Mouse (Mus musculus) midbrain, embryonic 11.5 days (tissue): ENCODE measurements around the gene Tmem204. TPM values are rescaled to one million over a fixed set of nuclear protein-coding genes. Genes with fewer than 3 reads are reported as not detected.

Source experiments
- ATAC-seq: fragments of 200-750 bp; cut with Nextera tagmentation; 2 replicates; pipeline ENCODE4 v1.8.0; 2017; ENCODE audit warnings: moderate TSS enrichment, moderate library complexity; ENCODE audit not compliant: low FRiP score
- DNase-seq: peaks from one replicate; pipeline ENCODE4 v3.0.0; 2015; ENCODE audit warnings: low spot score; ENCODE audit errors: missing footprints
- H3K27ac ChIP-seq: fragments of 300-500 bp; sonication (generic); 2 replicates; pipeline ENCODE4 v1.5.1; 2014; ENCODE audit warnings: low read depth, low read length
- H3K27me3 ChIP-seq: fragments of 300-500 bp; sonication (generic); 2 replicates; pipeline ENCODE4 v1.6.1; 2014; ENCODE audit warnings: mild to moderate bottlenecking, low read length, moderate library complexity, mixed read lengths; ENCODE audit not compliant: control insufficient read depth, insufficient read depth
- H3K36me3 ChIP-seq: fragments of 300-500 bp; sonication (generic); 2 replicates; pipeline ENCODE4 v1.6.1; 2014; ENCODE audit warnings: mild to moderate bottlenecking, low read length, moderate library complexity, mixed read lengths; ENCODE audit not compliant: control insufficient read depth, insufficient read depth
- H3K4me1 ChIP-seq: fragments of 300-500 bp; sonication (generic); 2 replicates; pipeline ENCODE4 v1.6.1; 2014; ENCODE audit warnings: low read length; ENCODE audit not compliant: control insufficient read depth, insufficient read depth
- H3K4me2 ChIP-seq: fragments of 300-500 bp; sonication (generic); 2 replicates; pipeline ENCODE4 v1.6.1; 2014; ENCODE audit warnings: mild to moderate bottlenecking, moderate library complexity
- H3K4me3 ChIP-seq: fragments of 300-500 bp; sonication (generic); 2 replicates; pipeline ENCODE4 v1.5.1; 2014; ENCODE audit warnings: low read depth, low read length
- H3K9ac ChIP-seq: fragments of 300-500 bp; sonication (generic); 2 replicates; pipeline ENCODE4 v1.6.1; 2014; ENCODE audit warnings: low read length
- H3K9me3 ChIP-seq: fragments of 300-500 bp; sonication (generic); 2 replicates; pipeline ENCODE4 v1.6.1; 2016; ENCODE audit warnings: low read length; ENCODE audit not compliant: control insufficient read depth
- WGBS: fragments of 180-500 bp; shearing (Covaris S2); extraction: QIAGEN DNeasy Blood & Tissue Kit; methylation state at CpG from one replicate; pipeline ENCODE4 v1.1.7; 2014; 5-methylcytosine and 5-hydroxymethylcytosine counted together
- polyA plus RNA-seq: library from polyadenylated mRNA; unstranded; fragments of >200 nt; fragmentation: Nextera tagmentation; extraction: Ambion mirVana; gene quantifications from 2 replicates; pipeline ENCODE4 v1.2.1, GENCODE M21; 2014

The Tmem204 gene
- polyA plus RNA-seq, 1 experiment from 2014 or later = 10.4 TPM

GRCm38 (mm10) chr17:25057041-25057440 lies 26.4 kb downstream of the Tmem204 start:
- WGBS = 91% methylated on average over 6 of the region's 6 CpGs
- Histone ChIP-seq H3K27me3 (no peaks in the 10 kb centered on the region), H3K4me2 (no peak overlapping the region), H3K9me3 (no peaks in the 10 kb centered on the region), H3K4me3 (no peak overlapping the region), H3K4me1 (no peaks in the 10 kb centered on the region), H3K9ac (no peak overlapping the region), H3K36me3 (peaks cover 2% of the 10 kb centered on the region; the same call in 1 of the 2 replicates), H3K27ac (no peak overlapping the region)
- DNase-seq = no peak
- no peak for ATAC-seq

DNA sequence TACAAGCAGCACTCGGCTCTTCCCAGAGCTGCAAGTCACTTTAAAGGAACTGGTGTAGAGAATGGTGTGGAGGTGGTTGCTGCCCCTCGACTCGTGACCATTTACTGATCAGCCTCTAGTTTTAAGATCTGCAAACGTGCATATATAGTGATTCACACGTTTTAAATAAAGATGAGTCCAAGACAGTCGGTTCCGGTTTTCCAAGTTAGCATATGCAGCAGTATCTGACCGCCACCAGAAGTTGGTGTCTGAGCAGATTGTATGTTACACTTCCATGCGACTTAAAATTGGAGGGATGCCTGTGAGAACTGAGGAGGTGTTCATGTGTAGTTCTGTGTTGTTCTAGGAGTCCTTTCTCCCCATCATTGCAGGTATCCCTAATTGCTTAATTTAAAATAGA lies 30.1 kb downstream of the Tmem204 start:
- 85% methylated on average over 9 of the region's 9 CpGs for WGBS
- DNase-seq (no peak), ATAC-seq (no peak)
- no peak overlapping the region for H3K4me2 ChIP-seq
- peaks cover 5% of the 10 kb centered on the region; the same call in 1 of the 2 replicates for H3K36me3 ChIP-seq
- H3K27me3 ChIP-seq = no peaks in the 10 kb centered on the region
- no peaks in the 10 kb centered on the region for H3K4me1 ChIP-seq
- H3K27ac ChIP-seq = no peak overlapping the region
- H3K4me3 ChIP-seq = no peak overlapping the region
- no peaks in the 10 kb centered on the region for H3K9me3 ChIP-seq
- H3K9ac ChIP-seq = no peak overlapping the region

DNA sequence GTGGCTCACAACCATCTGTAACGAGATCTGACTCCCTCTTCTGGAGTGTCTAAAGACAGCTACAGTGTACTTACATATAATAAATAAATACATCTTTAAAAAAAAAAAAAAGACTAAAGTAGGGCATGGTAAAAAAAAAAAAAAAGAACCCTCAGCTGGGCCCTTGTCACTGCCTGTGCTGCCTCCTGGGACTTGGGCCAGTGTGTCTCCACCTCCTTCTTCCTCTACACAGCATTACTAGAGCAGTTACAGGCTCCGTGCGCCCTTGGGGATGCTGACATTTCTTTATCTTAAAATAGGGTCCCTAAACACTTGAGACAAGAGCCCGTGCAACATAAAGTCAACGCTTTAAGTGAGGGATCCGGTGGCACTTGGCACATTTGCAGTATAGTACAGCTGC lies 36.2 kb downstream of the Tmem204 start:
- 89% methylated on average over 5 of the region's 6 CpGs for WGBS
- H3K4me1 ChIP-seq = no peaks in the 10 kb centered on the region
- no peak overlapping the region for H3K4me2 ChIP-seq
- peaks cover 3% of the 10 kb centered on the region; the same call in 1 of the 2 replicates for H3K36me3 ChIP-seq
- no peak overlapping the region for H3K27ac ChIP-seq
- no peaks in the 10 kb centered on the region for H3K9me3 ChIP-seq
- DNase-seq (no peak), ATAC-seq (no peak)
- H3K27me3 ChIP-seq = no peaks in the 10 kb centered on the region
- H3K9ac ChIP-seq = no peak overlapping the region
- no peak overlapping the region for H3K4me3 ChIP-seq

GRCm38 (mm10) chr17:25045281-25045680 lies 38.1 kb downstream of the Tmem204 start:
- H3K27ac ChIP-seq = no peak overlapping the region
- H3K4me3 ChIP-seq = no peak overlapping the region
- H3K27me3 ChIP-seq = no peaks in the 10 kb centered on the region
- peaks cover 3% of the 10 kb centered on the region; the same call in 1 of the 2 replicates for H3K36me3 ChIP-seq
- H3K4me2 ChIP-seq = no peak overlapping the region
- ATAC-seq (no peak), DNase-seq (no peak)
- H3K9me3 ChIP-seq = no peaks in the 10 kb centered on the region
- 89% methylated on average over 4 of the region's 4 CpGs for WGBS
- H3K9ac ChIP-seq = no peak overlapping the region
- H3K4me1 ChIP-seq = no peaks in the 10 kb centered on the region

DNA sequence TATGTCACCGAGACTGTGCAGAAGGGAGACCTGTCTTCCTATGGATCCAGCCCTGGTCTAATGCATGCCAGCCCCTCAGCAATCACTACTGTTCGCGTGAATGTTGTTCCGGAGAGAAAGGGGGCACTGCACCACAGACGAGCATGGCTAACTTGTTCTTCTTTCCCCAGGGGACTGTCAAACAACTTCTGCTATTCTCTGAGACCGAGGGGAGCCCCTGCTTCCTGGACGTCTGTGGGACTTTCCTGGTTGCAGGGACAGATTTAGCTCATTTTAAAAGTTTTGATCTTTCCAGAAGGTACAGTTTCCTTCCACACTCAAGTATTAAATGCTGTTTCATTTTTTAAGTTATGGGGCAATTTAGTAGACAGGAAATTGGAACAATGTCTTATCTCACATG lies 38.5 kb downstream of the Tmem204 start:
- Histone ChIP-seq H3K36me3 (peaks cover 3% of the 10 kb centered on the region; the same call in 1 of the 2 replicates), H3K9me3 (no peaks in the 10 kb centered on the region), H3K4me1 (no peaks in the 10 kb centered on the region), H3K9ac (no peak overlapping the region), H3K27ac (no peak overlapping the region), H3K4me3 (no peak overlapping the region), H3K27me3 (no peaks in the 10 kb centered on the region), H3K4me2 (no peak overlapping the region)
- no peak for ATAC-seq
- DNase-seq = no peak
- WGBS = 77% methylated on average over 7 of the region's 7 CpGs

GRCm38 (mm10) chr17:25036183-25036582 lies 47.2 kb downstream of the Tmem204 start:
- Histone ChIP-seq H3K4me1 (no peaks in the 10 kb centered on the region), H3K27me3 (no peaks in the 10 kb centered on the region), H3K4me3 (no peak overlapping the region), H3K4me2 (no peak overlapping the region), H3K9ac (no peak overlapping the region), H3K27ac (no peak overlapping the region), H3K9me3 (no peaks in the 10 kb centered on the region), H3K36me3 (no peaks in the 10 kb centered on the region)
- ATAC-seq = no peak
- 68% methylated on average over 4 of the region's 4 CpGs for WGBS
- DNase-seq = no peak

DNA sequence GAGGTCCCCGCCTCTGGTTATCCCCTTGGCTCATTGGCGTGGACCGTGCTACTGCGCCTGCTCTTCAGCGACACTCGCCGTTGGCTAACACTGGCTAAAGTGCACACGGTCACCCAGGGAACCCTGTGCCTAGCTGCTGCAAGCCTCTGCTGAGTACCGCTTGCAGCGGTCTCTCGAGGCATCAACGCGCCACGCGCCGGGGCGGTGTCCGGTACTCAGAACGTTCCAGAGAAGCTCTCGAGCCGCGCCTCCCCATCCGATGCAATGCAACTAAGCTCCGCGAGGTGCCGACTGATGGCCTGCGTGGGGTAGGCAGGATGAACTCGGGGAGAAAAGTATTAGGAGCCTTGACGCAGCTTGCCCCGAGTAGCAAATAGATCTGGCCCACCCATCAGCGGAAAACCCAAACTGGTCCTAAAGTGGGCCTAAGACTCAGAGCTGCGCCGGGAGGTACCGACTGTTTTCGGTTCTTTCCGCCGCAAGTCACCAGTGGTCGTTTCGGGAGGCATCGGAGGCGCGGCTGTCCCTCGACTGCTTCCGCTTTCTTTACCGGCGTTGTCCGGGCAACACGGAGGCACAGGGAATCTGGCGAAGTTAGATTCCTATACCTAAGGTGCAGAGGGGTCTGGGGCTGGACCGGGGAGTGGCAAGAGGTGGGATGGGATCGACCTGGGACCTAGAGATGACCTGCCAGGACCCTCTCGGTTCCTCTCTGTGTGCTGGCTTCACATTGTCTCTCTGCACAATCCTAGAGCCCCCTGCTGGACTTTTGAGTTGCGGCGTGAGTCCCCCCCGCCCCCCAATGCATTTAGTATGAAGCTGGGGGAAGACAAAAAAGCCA lies 66.9 kb downstream of the Tmem204 start:
- WGBS = under 1% methylated on average over 55 of the region's 55 CpGs
- DNase-seq = peak; percentile 95
- Histone ChIP-seq H3K9me3 (no peaks in the 10 kb centered on the region), H3K27ac (peak overlapping the region; percentile 74), H3K4me2 (peak overlapping the region; percentile 91), H3K4me3 (peak overlapping the region; percentile 99), H3K27me3 (no peaks in the 10 kb centered on the region), H3K4me1 (peaks cover 11% of the 10 kb centered on the region; the same call in 1 of the 2 replicates), H3K36me3 (peaks cover 3% of the 10 kb centered on the region; the same call in 1 of the 2 replicates), H3K9ac (peak overlapping the region; percentile 75)
- peak; percentile 90 for ATAC-seq

- WGBS = under 1% methylated on average over 62 of the region's 62 CpGs
- DNase-seq = peak; percentile 100
- ATAC-seq = peak; percentile 98
- Histone ChIP-seq H3K27me3 (no peaks in the 10 kb centered on the region), H3K4me1 (peaks cover 11% of the 10 kb centered on the region; the same call in 1 of the 2 replicates), H3K27ac (peak within 1 kb of the TSS; percentile 74), H3K36me3 (peaks cover 7% of the 10 kb centered on the region), H3K9ac (peak within 1 kb of the TSS; percentile 99), H3K9me3 (no peaks in the 10 kb centered on the region), H3K4me3 (peak within 1 kb of the TSS; percentile 99), H3K4me2 (peak within 1 kb of the TSS; percentile 91)
Measured at GRCm38 (mm10) chr17:25015655-25016291, 67.6 kb downstream of the Tmem204 start, which contains the start of the genes Cramp1l and Ift140. Gene Cramp1l, minus strand, starts transcription at chr17:25015788. Gene Ift140, plus strand, starts transcription at chr17:25016085.
